In genomic region chr7:70353151-70353550, GRCm38 (mm10) we compare ENCODE assay signal across 10 mouse cellular contexts. TPM values are rescaled to one million over a fixed set of nuclear protein-coding genes. Genes with fewer than 3 reads are reported as not detected.
A peak's percentile ranks its signal among the peaks of the same experiment; 100 is the strongest.
DNase-seq lines count a peak whose midpoint lies in the region; ATAC-seq and TF ChIP-seq lines count a peak whose summit lies in the region.
"Had no signal": no experiment of that assay in that cellular context is flagged by ENCODE, and none has a peak within 500 bp of the region (broad histone marks: within the 10 kb centered on the region; RNA-seq: fewer than 3 reads in every experiment).

No protein-coding gene starts in this region.

- DNase-seq in heart, postnatal 25 days (ENCODE audit: low spot score) = no peak
- no peak for DNase-seq in embryonic facial prominence, embryonic 14.5 days (ENCODE audit: low spot score)
- peak; percentile 31 for DNase-seq in midbrain, embryonic 14.5 days
- DNase-seq in B cell, adult 2 months = no peak
- DNase-seq in layer of hippocampus, adult 8-10 months (ENCODE audit: low spot score in 2 of 2) = no peak

- H3K4me3 ChIP-seq in heart, embryonic 11.5 days (ENCODE audit: low read depth, low read length) = peak overlapping the region; percentile 25
- H3K4me3 ChIP-seq in embryonic facial prominence, embryonic 14.5 days (ENCODE audit: low read depth, low read length) = peak overlapping the region; percentile 67
- 0 out of 2 replicates have a peak overlapping the region, but pooled peaks have one; percentile 2 for H3K4me3 ChIP-seq in intestine, postnatal 0 days (ENCODE audit: low read depth, low read length)
- peak overlapping the region; percentile 50 for H3K4me3 ChIP-seq in midbrain, embryonic 14.5 days (replicated peaks; ENCODE audit: low read depth, low read length)

- no peaks in the 10 kb centered on the region for H3K9me3 ChIP-seq in heart, embryonic 11.5 days (replicated peaks; ENCODE audit: control insufficient read depth, low read length)
- no peaks in the 10 kb centered on the region for H3K9me3 ChIP-seq in embryonic facial prominence, embryonic 14.5 days (ENCODE audit: control insufficient read depth, low read length)
- no peaks in the 10 kb centered on the region for H3K9me3 ChIP-seq in intestine, postnatal 0 days (ENCODE audit: control insufficient read depth)
- H3K9me3 ChIP-seq in midbrain, embryonic 14.5 days (ENCODE audit: control insufficient read depth, low read length) = no peaks in the 10 kb centered on the region

- H3K9ac ChIP-seq in heart, embryonic 11.5 days (ENCODE audit: low read depth, low read length) = no peak overlapping the region
- H3K9ac ChIP-seq in embryonic facial prominence, embryonic 14.5 days (ENCODE audit: low read depth, low read length) = peak overlapping the region; percentile 87
- no peak overlapping the region for H3K9ac ChIP-seq in intestine, postnatal 0 days (ENCODE audit: low read depth, low read length)
- peak overlapping the region; percentile 79 for H3K9ac ChIP-seq in midbrain, embryonic 14.5 days (replicated peaks; ENCODE audit: low read length)

- TF ChIP-seq CTCF in intestine, postnatal 0 days (IDR thresholded peaks at IDR 0.05; ENCODE audit: low read depth) = no peak

- no peaks in the 10 kb centered on the region for H3K36me3 ChIP-seq in heart, embryonic 11.5 days (ENCODE audit: control insufficient read depth, insufficient read depth, low read length)
- peaks cover 24% of the 10 kb centered on the region; the same call in 1 of the 2 replicates for H3K36me3 ChIP-seq in embryonic facial prominence, embryonic 14.5 days (ENCODE audit: control insufficient read depth, insufficient read depth, low read length)
- H3K36me3 ChIP-seq in intestine, postnatal 0 days (ENCODE audit: control insufficient read depth, insufficient read depth) = no peaks in the 10 kb centered on the region
- H3K36me3 ChIP-seq in midbrain, embryonic 14.5 days (ENCODE audit: control insufficient read depth, insufficient read depth, low read length) = peaks cover 19% of the 10 kb centered on the region

- intact Hi-C loops in heart, postnatal 25 days (cut with DNase I) = no loop called here

- H3K27ac ChIP-seq in heart, embryonic 11.5 days (ENCODE audit: low read depth, low read length) = no peak overlapping the region
- H3K27ac ChIP-seq in embryonic facial prominence, embryonic 14.5 days (replicated peaks; ENCODE audit: low read depth, low read length) = peak overlapping the region; percentile 96
- no peak overlapping the region for H3K27ac ChIP-seq in intestine, postnatal 0 days (ENCODE audit: low read depth, low read length)
- H3K27ac ChIP-seq in midbrain, embryonic 14.5 days (replicated peaks; ENCODE audit: low read depth, low read length) = peak overlapping the region; percentile 70

- H3K27me3 ChIP-seq in heart, embryonic 11.5 days (ENCODE audit: control insufficient read depth, insufficient read depth, low read length) = peaks cover 40% of the 10 kb centered on the region
- H3K27me3 ChIP-seq in embryonic facial prominence, embryonic 14.5 days (replicated peaks; ENCODE audit: control insufficient read depth, insufficient read depth, low read length) = peaks cover 14% of the 10 kb centered on the region
- H3K27me3 ChIP-seq in intestine, postnatal 0 days (replicated peaks; ENCODE audit: control insufficient read depth, insufficient read depth, low read length) = no peaks in the 10 kb centered on the region; the same call in 1 of the 2 replicates
- peaks cover 64% of the 10 kb centered on the region for H3K27me3 ChIP-seq in midbrain, embryonic 14.5 days (ENCODE audit: control insufficient read depth, insufficient read depth, low read length)

- WGBS in heart, embryonic 11.5 days (ENCODE audit: insufficient replicate concordance) = 30% methylated on average over 4 of the region's 4 CpGs
- 15% methylated on average over 4 of the region's 4 CpGs for WGBS in embryonic facial prominence, embryonic 14.5 days
- 19% methylated on average over 4 of the region's 4 CpGs for WGBS in intestine, postnatal 0 days
- WGBS in midbrain, embryonic 14.5 days = 8% methylated on average over 4 of the region's 4 CpGs

- H3K4me2 ChIP-seq in heart, embryonic 11.5 days = peak overlapping the region; percentile 75
- H3K4me2 ChIP-seq in embryonic facial prominence, embryonic 14.5 days (ENCODE audit: low read depth, low read length) = peak overlapping the region; percentile 80
- H3K4me2 ChIP-seq in intestine, postnatal 0 days (replicated peaks; ENCODE audit: low read depth) = peak overlapping the region; percentile 96; the same call in 1 of the 2 replicates
- H3K4me2 ChIP-seq in midbrain, embryonic 14.5 days (ENCODE audit: low read length) = peak overlapping the region; percentile 79

- ATAC-seq in heart, embryonic 11.5 days (replicated peaks; ENCODE audit: insufficient number of reproducible peaks, low FRiP score, low TSS enrichment) = no peak
- no peak for ATAC-seq in embryonic facial prominence, embryonic 14.5 days (ENCODE audit: low read depth)
- ATAC-seq in intestine, postnatal 0 days = no peak
- no peak for ATAC-seq in midbrain, embryonic 14.5 days (ENCODE audit: low FRiP score, low TSS enrichment)
- no peak for ATAC-seq in erythroblast, adult 5-6 weeks (replicated peaks; ENCODE audit: low FRiP score, poor library complexity, severe bottlenecking)
- ATAC-seq: CD4-positive, CD25-positive, alpha-beta regulatory T cell, adult 4 months had no signal

- peaks cover 8% of the 10 kb centered on the region; the same call in 1 of the 2 replicates for H3K4me1 ChIP-seq in heart, embryonic 11.5 days (ENCODE audit: control insufficient read depth, insufficient read depth, low read length)
- H3K4me1 ChIP-seq in embryonic facial prominence, embryonic 14.5 days (ENCODE audit: control insufficient read depth, insufficient read depth, low read length) = peaks cover 22% of the 10 kb centered on the region
- H3K4me1 ChIP-seq in intestine, postnatal 0 days (replicated peaks; ENCODE audit: control insufficient read depth, insufficient read depth, low read length) = peaks cover 5% of the 10 kb centered on the region; the same call in 1 of the 2 replicates
- H3K4me1 ChIP-seq in midbrain, embryonic 14.5 days (ENCODE audit: control insufficient read depth, insufficient read depth, low read length) = no peaks in the 10 kb centered on the region

RNA-seq across cellular contexts. Expression of gene Nr2f2, which starts 13.4 kb away (rescaled TPM):
- polyA plus RNA-seq in heart, embryonic 11.5 days (2014; fragmentation: Nextera tagmentation; extraction: Ambion mirVana) = 30.4 and 34.4 TPM in 2 replicates
- total RNA-seq in heart, postnatal 25 days (2021) = 10 to 100 TPM; 19.9 to 25.0 TPM
- polyA plus RNA-seq in embryonic facial prominence, embryonic 14.5 days (2014; fragmentation: Nextera tagmentation; extraction: Ambion mirVana) = 51.4 and 55.5 TPM in 2 replicates
- polyA plus RNA-seq in intestine, postnatal 0 days (2015; fragmentation: Nextera tagmentation; extraction: Ambion mirVana) = 17.9 and 19.1 TPM in 2 replicates
- 113 and 120 TPM in 2 replicates for polyA plus RNA-seq in midbrain, embryonic 14.5 days (2014; fragmentation: Nextera tagmentation; extraction: Ambion mirVana)
- total RNA-seq in erythroblast, adult 5-6 weeks (2015; ENCODE audit: low replicate concordance) = not detected in 2 replicates
- not detected in 2 replicates for total RNA-seq in erythroblast, adult 5-6 weeks (2017; ENCODE audit: low replicate concordance)
- total RNA-seq in layer of hippocampus, adult 8-10 months (2022) = 10 to 100 TPM; 40.5 to 53.3 (median 45.9) TPM
- total RNA-seq: neutrophil, adult 5-6 weeks had no signal
- polyA plus RNA-seq: CD4-positive, CD25-positive, alpha-beta regulatory T cell, adult 4 months had no signal

Comparison
In these comparisons a context has a peak if more than half of its experiments do, and no peak if none do; other contexts are left out.
1. H3K27ac ChIP-seq: peak in embryonic facial prominence, embryonic 14.5 days (single experiment) and midbrain, embryonic 14.5 days (single experiment); none in heart, embryonic 11.5 days (single experiment) and intestine, postnatal 0 days (single experiment).
2. H3K4me3 ChIP-seq: peak in every context shown above with its lines; median percentile 67 in embryonic facial prominence, embryonic 14.5 days; 50 in midbrain, embryonic 14.5 days; 25 in heart, embryonic 11.5 days; 2 in intestine, postnatal 0 days.
3. H3K9ac ChIP-seq: peak in embryonic facial prominence, embryonic 14.5 days (single experiment) and midbrain, embryonic 14.5 days (single experiment); none in heart, embryonic 11.5 days (single experiment) and intestine, postnatal 0 days (single experiment).
4. Peak in every context shown above with its lines, with median percentiles within 50 percentile points of each other: H3K4me2 ChIP-seq.